Mouse (Mus musculus) hindbrain, embryonic 16.5 days (tissue): ENCODE measurements around the gene Foxp1. TPM values are rescaled to one million over a fixed set of nuclear protein-coding genes. Genes with fewer than 3 reads are reported as not detected.
A peak's percentile ranks its signal among the peaks of the same experiment; 100 is the strongest.

ENCODE experiments used
- ATAC-seq: fragments of 200-750 bp; cut with Nextera tagmentation; 2 replicates; pipeline ENCODE4 v1.8.0; 2017; ENCODE audit warnings: moderate TSS enrichment, moderate library complexity
- H3K27ac ChIP-seq: fragments of 300-500 bp; sonication (generic); 2 replicates; pipeline ENCODE4 v1.5.1; 2014; ENCODE audit warnings: low read depth, mild to moderate bottlenecking, control low read depth, low read length, moderate library complexity
- H3K27me3 ChIP-seq: fragments of 300-500 bp; sonication (generic); replicated peaks from 2 replicates; pipeline ENCODE4 v1.6.1; 2014; ENCODE audit warnings: low read length; ENCODE audit not compliant: control insufficient read depth, insufficient read depth
- H3K36me3 ChIP-seq: fragments of 300-500 bp; sonication (generic); 2 replicates; pipeline ENCODE4 v1.6.1; 2014; ENCODE audit warnings: mild to moderate bottlenecking, low read length, moderate library complexity, mixed read lengths; ENCODE audit not compliant: control insufficient read depth, insufficient read depth
- H3K4me1 ChIP-seq: fragments of 300-500 bp; sonication (generic); 2 replicates; pipeline ENCODE4 v1.6.1; 2014; ENCODE audit warnings: low read depth, low read length; ENCODE audit not compliant: control insufficient read depth, insufficient read depth
- H3K4me2 ChIP-seq: fragments of 300-500 bp; sonication (generic); 2 replicates; pipeline ENCODE4 v1.6.1; 2014; ENCODE audit warnings: mild to moderate bottlenecking, low read length, control low read depth, moderate library complexity
- H3K4me3 ChIP-seq: fragments of 300-500 bp; sonication (generic); 2 replicates; pipeline ENCODE4 v1.5.1; 2014; ENCODE audit warnings: mild to moderate bottlenecking, low read length, control low read depth, moderate library complexity
- H3K9ac ChIP-seq: fragments of 300-500 bp; sonication (generic); 2 replicates; pipeline ENCODE4 v1.6.1; 2014; ENCODE audit warnings: low read depth, mild to moderate bottlenecking, control low read depth, low read length, moderate library complexity
- H3K9me3 ChIP-seq: fragments of 300-500 bp; sonication (generic); 2 replicates; pipeline ENCODE4 v1.6.1; 2014; ENCODE audit warnings: mild to moderate bottlenecking, low read length, moderate library complexity; ENCODE audit not compliant: control insufficient read depth
- WGBS: fragments of 180-500 bp; shearing (Covaris S2); extraction: QIAGEN DNeasy Blood & Tissue Kit; methylation state at CpG from one replicate; pipeline ENCODE4 v1.1.7; 2014; 5-methylcytosine and 5-hydroxymethylcytosine counted together
- polyA plus RNA-seq: library from polyadenylated mRNA; unstranded; fragments of >200 nt; fragmentation: Nextera tagmentation; extraction: Ambion mirVana; gene quantifications from 2 replicates; pipeline ENCODE4 v1.2.1, GENCODE M21; 2015

Foxp1 gene
- 47.8 and 63.7 TPM in 2 replicates for polyA plus RNA-seq

DNA sequence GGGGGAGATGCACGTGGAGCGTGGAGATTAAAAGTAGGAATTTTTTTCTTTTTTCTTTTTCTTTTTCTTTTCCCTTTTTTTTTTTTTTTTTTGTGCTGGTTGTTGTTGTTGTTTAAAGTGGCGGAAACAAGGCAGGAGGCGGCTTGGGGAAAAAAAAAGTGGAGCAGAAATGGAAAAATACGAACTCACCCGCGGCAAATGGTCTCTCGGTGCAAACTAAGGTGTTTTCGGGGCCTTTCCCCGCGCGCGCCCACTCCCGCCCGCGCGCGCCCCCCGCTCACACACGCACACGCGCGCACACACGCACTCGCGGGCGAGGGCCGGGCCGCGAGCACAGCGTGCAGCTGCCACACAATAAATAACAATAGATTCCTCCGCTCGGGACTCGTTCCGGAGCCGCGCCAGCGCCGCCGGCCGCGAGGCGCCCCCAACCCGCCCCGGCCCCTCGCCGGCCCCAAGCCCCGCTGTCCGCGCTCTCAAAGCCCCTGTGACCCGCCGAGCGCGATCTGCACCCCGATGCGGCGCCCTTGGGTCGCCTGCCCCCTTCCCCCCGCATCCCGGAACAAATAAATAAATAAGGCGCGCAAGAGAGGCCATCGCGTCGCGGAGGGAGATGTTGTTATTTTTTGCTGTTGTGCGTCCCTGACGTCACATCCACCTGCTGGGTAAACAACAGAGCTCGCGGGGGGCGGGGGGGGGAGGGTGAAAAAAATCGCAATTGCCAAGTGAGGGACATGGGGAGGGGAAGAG, at the start of gene Foxp1:
Foxp1 (minus strand) TSS at position 363 of the 750 bp plus-strand sequence.
- Histone ChIP-seq H3K27ac (peak within 1 kb of the TSS; percentile 100), H3K9ac (peak within 1 kb of the TSS; percentile 97), H3K4me3 (peak within 1 kb of the TSS; percentile 78), H3K36me3 (no peaks in the 10 kb centered on the region), H3K27me3 (no peaks in the 10 kb centered on the region), H3K9me3 (no peaks in the 10 kb centered on the region), H3K4me1 (peaks cover 8% of the 10 kb centered on the region; the same call in 1 of the 2 replicates), H3K4me2 (peak within 1 kb of the TSS; percentile 99)
- ATAC-seq: peak; percentile 69
- WGBS: 0% methylated on average over 71 of the region's 72 CpGs

- H3K4me2 ChIP-seq: no peak overlapping the region
- no peaks in the 10 kb centered on the region for H3K36me3 ChIP-seq
- H3K4me3 ChIP-seq: no peak overlapping the region
- H3K27ac ChIP-seq: no peak overlapping the region
- WGBS: 71% methylated on average over 5 of the region's 5 CpGs
- H3K4me1 ChIP-seq: no peaks in the 10 kb centered on the region
- H3K27me3 ChIP-seq: no peaks in the 10 kb centered on the region
- ATAC-seq: no peak
- no peaks in the 10 kb centered on the region for H3K9me3 ChIP-seq
- no peak overlapping the region for H3K9ac ChIP-seq
Measured at GRCm38 (mm10) chr6:99572071-99572470, 49.5 kb upstream of the Foxp1 start.

DNA sequence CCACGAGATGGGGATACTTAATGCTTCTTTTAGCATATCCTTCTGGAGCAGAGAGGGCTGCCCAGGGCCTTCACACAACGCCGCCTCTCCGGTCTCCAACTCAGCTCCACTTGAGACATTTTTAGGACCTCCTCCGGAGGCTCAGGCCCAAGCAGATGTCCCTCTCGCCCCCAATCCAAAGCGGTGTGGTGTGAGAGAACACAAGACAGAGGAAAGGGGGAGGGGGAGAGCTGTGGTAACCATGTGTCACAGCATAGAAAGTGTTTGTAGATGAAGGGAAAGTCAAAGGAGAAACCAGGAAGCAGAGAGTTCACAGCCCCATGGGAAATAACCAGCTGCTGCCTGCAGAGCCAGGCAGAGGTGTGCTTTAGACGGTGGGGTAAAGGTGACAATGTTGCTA, 44.4 kb upstream of the Foxp1 start:
- Histone ChIP-seq H3K27ac (no peak overlapping the region), H3K27me3 (no peaks in the 10 kb centered on the region)
- 68% methylated on average over 8 of the region's 8 CpGs for WGBS

GRCm38 (mm10) chr6:99564766-99565165, 42.2 kb upstream of the Foxp1 start:
- H3K4me1 ChIP-seq: no peaks in the 10 kb centered on the region
- H3K4me2 ChIP-seq: no peak overlapping the region
- H3K4me3 ChIP-seq: no peak overlapping the region
- no peaks in the 10 kb centered on the region for H3K27me3 ChIP-seq
- no peak overlapping the region for H3K9ac ChIP-seq
- WGBS: 78% methylated on average over 3 of the region's 3 CpGs
- no peaks in the 10 kb centered on the region for H3K36me3 ChIP-seq
- no peaks in the 10 kb centered on the region for H3K9me3 ChIP-seq
- ATAC-seq: no peak
- no peak overlapping the region for H3K27ac ChIP-seq

More for the DNA sequence above, 44.4 kb upstream of the Foxp1 start:
- Histone ChIP-seq H3K9ac (no peak overlapping the region), H3K4me3 (no peak overlapping the region), H3K4me1 (no peaks in the 10 kb centered on the region), H3K4me2 (no peak overlapping the region), H3K36me3 (no peaks in the 10 kb centered on the region), H3K9me3 (no peaks in the 10 kb centered on the region)
- no peak for ATAC-seq

- Histone ChIP-seq H3K36me3 (no peaks in the 10 kb centered on the region), H3K9me3 (no peaks in the 10 kb centered on the region), H3K27ac (no peak overlapping the region), H3K9ac (no peak overlapping the region), H3K4me3 (no peak overlapping the region), H3K4me2 (no peak overlapping the region), H3K27me3 (no peaks in the 10 kb centered on the region), H3K4me1 (no peaks in the 10 kb centered on the region)
- ATAC-seq: no peak
- WGBS: 84% methylated on average over 5 of the region's 5 CpGs
Measured at GRCm38 (mm10) chr6:99556950-99557349, 34.4 kb upstream of the Foxp1 start.

GRCm38 (mm10) chr6:99552816-99553215, 30.3 kb upstream of the Foxp1 start:
- Histone ChIP-seq H3K36me3 (no peaks in the 10 kb centered on the region), H3K27me3 (no peaks in the 10 kb centered on the region), H3K4me2 (no peak overlapping the region), H3K9me3 (0 out of 2 replicates have a peak, but pooled peaks cover 4% of the 10 kb centered on the region), H3K4me1 (no peaks in the 10 kb centered on the region), H3K27ac (no peak overlapping the region), H3K4me3 (no peak overlapping the region), H3K9ac (no peak overlapping the region)
- ATAC-seq: no peak
- 88% methylated on average over 1 of the region's 1 CpGs for WGBS

GRCm38 (mm10) chr6:99546416-99546815, 23.9 kb upstream of the Foxp1 start:
- WGBS: 96% methylated on average over 2 of the region's 2 CpGs
- Histone ChIP-seq H3K9me3 (0 out of 2 replicates have a peak, but pooled peaks cover 4% of the 10 kb centered on the region), H3K27ac (no peak overlapping the region), H3K4me3 (no peak overlapping the region), H3K36me3 (no peaks in the 10 kb centered on the region), H3K4me2 (no peak overlapping the region), H3K9ac (no peak overlapping the region), H3K27me3 (no peaks in the 10 kb centered on the region), H3K4me1 (no peaks in the 10 kb centered on the region)
- no peak for ATAC-seq

DNA sequence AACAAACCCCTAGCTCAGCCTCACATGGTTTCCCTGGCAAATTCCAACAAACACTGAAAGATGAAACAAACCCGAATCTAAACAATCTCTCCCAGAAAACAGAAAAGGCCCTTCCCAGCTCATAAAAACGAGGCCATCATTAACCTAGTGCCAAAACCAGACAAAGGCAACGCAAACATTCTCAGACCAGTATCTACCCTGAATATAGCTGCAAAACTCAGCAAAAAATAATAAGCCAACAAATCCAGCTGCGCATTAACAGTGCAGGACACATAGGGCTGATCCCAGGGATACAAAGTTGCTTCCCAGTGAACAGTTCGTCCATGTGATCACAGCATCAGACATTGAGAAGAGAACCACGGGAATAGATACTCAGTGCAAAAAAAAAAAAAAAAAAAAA, 22.9 kb upstream of the Foxp1 start:
- Histone ChIP-seq H3K4me2 (no peak overlapping the region), H3K9ac (no peak overlapping the region), H3K4me1 (no peaks in the 10 kb centered on the region), H3K27me3 (no peaks in the 10 kb centered on the region), H3K36me3 (no peaks in the 10 kb centered on the region), H3K27ac (no peak overlapping the region), H3K9me3 (0 out of 2 replicates have a peak, but pooled peaks cover 4% of the 10 kb centered on the region), H3K4me3 (no peak overlapping the region)
- 72% methylated on average over 6 of the region's 6 CpGs for WGBS
- no peak for ATAC-seq

DNA sequence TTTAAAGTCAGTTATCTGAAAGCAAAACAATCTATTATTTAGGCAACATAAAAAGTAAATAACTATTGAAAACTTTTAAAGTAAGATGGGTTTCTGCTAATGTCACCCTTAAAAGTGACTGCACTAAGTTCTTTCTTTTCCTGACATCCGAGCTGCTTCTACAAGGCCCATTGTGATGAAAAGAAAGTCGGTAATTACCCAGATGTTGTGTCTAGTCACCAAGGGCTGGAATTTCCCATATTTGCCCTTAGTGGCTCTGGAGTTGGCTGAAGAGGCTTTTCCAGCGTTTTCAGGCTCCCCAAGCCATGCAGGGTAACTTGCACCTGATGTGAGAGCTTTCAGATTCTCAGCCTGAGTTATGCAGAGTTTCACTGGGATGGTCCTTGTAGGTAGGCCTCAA, 18.6 kb upstream of the Foxp1 start:
- H3K27ac ChIP-seq: no peak overlapping the region
- WGBS: 46% methylated on average over 3 of the region's 3 CpGs
- H3K9ac ChIP-seq: no peak overlapping the region
- H3K36me3 ChIP-seq: no peaks in the 10 kb centered on the region
- no peaks in the 10 kb centered on the region for H3K4me1 ChIP-seq
- no peaks in the 10 kb centered on the region for H3K9me3 ChIP-seq
- no peak overlapping the region for H3K4me3 ChIP-seq
- no peak overlapping the region for H3K4me2 ChIP-seq
- H3K27me3 ChIP-seq: no peaks in the 10 kb centered on the region
- ATAC-seq: no peak
